8 mouse cellular contexts compared by ENCODE assay signal in genomic region chr6:17725841-17726460, GRCm38 (mm10). TPM values are rescaled to one million over a fixed set of nuclear protein-coding genes. Genes with fewer than 3 reads are reported as not detected.
DNase-seq lines count a peak whose midpoint lies in the region; ATAC-seq lines count a peak whose summit lies in the region.

No protein-coding gene starts in this region.

- no peak overlapping the region for H3K27ac ChIP-seq in embryonic facial prominence, embryonic 10.5 days (replicated peaks)
- no peak overlapping the region for H3K27ac ChIP-seq in limb, embryonic 10.5 days
- no peak overlapping the region for H3K27ac ChIP-seq in midbrain, embryonic 12.5 days (replicated peaks)

- DNase-seq in B cell, adult 2 months, result peak; percentile 74 to 76
- DNase-seq in adrenal gland, adult 2 months, result peak; percentile 56
- peak; percentile 36 for DNase-seq in embryonic facial prominence, embryonic 10.5 days (ENCODE audit: low spot score)
- DNase-seq in heart, adult 8-10 months (ENCODE audit: low spot score), result peak; percentile 68
- DNase-seq in kidney, adult 9 months, result peak; percentile 67
- peak; percentile 44 for DNase-seq in limb, embryonic 10.5 days (ENCODE audit: low spot score)
- peak; percentile 48 to 59 for DNase-seq in spleen, postnatal 36 days (ENCODE audit: low spot score in 2 of 2)

- peak; percentile 63; the same call in 1 of the 2 replicates for ATAC-seq in midbrain, embryonic 12.5 days (ENCODE audit: low FRiP score, low read depth)

- no peak overlapping the region for H3K9ac ChIP-seq in midbrain, embryonic 12.5 days (replicated peaks)

- peaks cover 12% of the 10 kb centered on the region for H3K4me1 ChIP-seq in embryonic facial prominence, embryonic 10.5 days
- peaks cover 28% of the 10 kb centered on the region for H3K4me1 ChIP-seq in limb, embryonic 10.5 days
- peaks cover 4% of the 10 kb centered on the region for H3K4me1 ChIP-seq in midbrain, embryonic 12.5 days

- H3K27me3 ChIP-seq in embryonic facial prominence, embryonic 10.5 days (replicated peaks; ENCODE audit: low read depth, poor library complexity, severe bottlenecking), result no peaks in the 10 kb centered on the region
- no peaks in the 10 kb centered on the region for H3K27me3 ChIP-seq in limb, embryonic 10.5 days (ENCODE audit: low read depth, poor library complexity, severe bottlenecking)
- peaks cover 6% of the 10 kb centered on the region for H3K27me3 ChIP-seq in midbrain, embryonic 12.5 days

- no peaks in the 10 kb centered on the region for H3K9me3 ChIP-seq in embryonic facial prominence, embryonic 10.5 days
- H3K9me3 ChIP-seq in limb, embryonic 10.5 days (replicated peaks), result no peaks in the 10 kb centered on the region
- no peaks in the 10 kb centered on the region for H3K9me3 ChIP-seq in midbrain, embryonic 12.5 days

- H3K36me3 ChIP-seq in embryonic facial prominence, embryonic 10.5 days (replicated peaks), result no peaks in the 10 kb centered on the region
- H3K36me3 ChIP-seq in limb, embryonic 10.5 days, result no peaks in the 10 kb centered on the region
- no peaks in the 10 kb centered on the region for H3K36me3 ChIP-seq in midbrain, embryonic 12.5 days

- 48% methylated on average over 7 of the region's 7 CpGs for WGBS in embryonic facial prominence, embryonic 10.5 days
- 43% methylated on average over 7 of the region's 7 CpGs for WGBS in limb, embryonic 10.5 days
- 44% methylated on average over 7 of the region's 7 CpGs for WGBS in midbrain, embryonic 12.5 days

- no peak overlapping the region for H3K4me2 ChIP-seq in midbrain, embryonic 12.5 days (replicated peaks)

- no peak overlapping the region for H3K4me3 ChIP-seq in embryonic facial prominence, embryonic 10.5 days
- no peak overlapping the region for H3K4me3 ChIP-seq in limb, embryonic 10.5 days
- H3K4me3 ChIP-seq in midbrain, embryonic 12.5 days, result no peak overlapping the region

RNA-seq across cellular contexts. Expression of gene St7, which starts 33.2 kb away (rescaled TPM):
- total RNA-seq in adrenal gland, adult 2 months (2021), result 10 to 100 TPM; 26.4 to 28.2 TPM
- polyA plus RNA-seq in adrenal gland, adult 2 months (2012; rRNA removed), result 8.1 and 8.5 TPM in 2 replicates
- polyA plus RNA-seq in embryonic facial prominence, embryonic 10.5 days (2016; fragmentation: Nextera tagmentation; extraction: Ambion mirVana), result 19.0 and 21.7 TPM in 2 replicates
- total RNA-seq in heart, adult 8-10 months (2022), result 10 to 100 TPM; 14.4 to 19.0 (median 16.0) TPM
- polyA plus RNA-seq in limb, embryonic 10.5 days (2016; fragmentation: Nextera tagmentation; extraction: Ambion mirVana), result 17.9 and 19.7 TPM in 2 replicates
- 45.2 and 51.6 TPM in 2 replicates for polyA plus RNA-seq in midbrain, embryonic 12.5 days (2016; fragmentation: Nextera tagmentation; extraction: Ambion mirVana)
